Mouse (Mus musculus) cerebellum, adult 2 months (tissue): ENCODE results near the gene Fbxo22. TPM values are rescaled to one million over a fixed set of nuclear protein-coding genes. Genes with fewer than 3 reads are reported as not detected.
A peak's percentile ranks its signal among the peaks of the same experiment; 100 is the strongest.

Experiments used
- DNase-seq, 2 experiments: peaks; one replicate each; pipeline ENCODE4 v3.0.0; 2021
- H3K27ac ChIP-seq: fragments of 200-500 bp; 2 replicates; pipeline ENCODE4 v1.5.1; 2012; ENCODE audit warnings: low read length, control low read depth, inconsistent platforms; ENCODE audit not compliant: insufficient read depth
- H3K27me3 ChIP-seq: fragments of 200-500 bp; 2 replicates; pipeline ENCODE4 v1.6.1; 2012; ENCODE audit warnings: inconsistent platforms, mild to moderate bottlenecking, low read length, moderate library complexity; ENCODE audit not compliant: control insufficient read depth, insufficient read depth
- H3K4me1 ChIP-seq: fragments of 200-500 bp; 2 replicates; pipeline ENCODE4 v1.6.1; 2011; ENCODE audit warnings: low read length; ENCODE audit not compliant: control insufficient read depth, insufficient read depth
- H3K4me3 ChIP-seq: fragments of 200-500 bp; replicated peaks from 2 replicates; pipeline ENCODE3; 2011; ENCODE audit warnings: mild to moderate bottlenecking, low read depth, low read length, control low read depth; ENCODE audit not compliant: insufficient read depth
- CTCF ChIP-seq: fragments of 200-500 bp; IDR thresholded peaks from 2 replicates; pipeline ENCODE4 v1.5.1; 2011; ENCODE audit warnings: low read depth, mild to moderate bottlenecking, control low read depth, low read length, moderate library complexity, borderline replicate concordance; ENCODE audit not compliant: insufficient read depth
- POLR2A ChIP-seq: fragments of 200-500 bp; IDR thresholded peaks from 2 replicates; pipeline ENCODE4 v1.6.1; 2011; ENCODE audit warnings: low read length, control low read depth, borderline replicate concordance; ENCODE audit not compliant: insufficient read depth
- WGBS: fragments of 180-500 bp; shearing (Covaris S2); methylation state at CpG from one replicate; pipeline ENCODE4 v1.1.7; 2018; 5-methylcytosine and 5-hydroxymethylcytosine counted together
- polyA plus RNA-seq: library from polyadenylated mRNA; depleted of rRNA; stranded (reverse); fragments of >200 nt; gene quantifications from 2 replicates; pipeline ENCODE4 v1.2.3, GENCODE M21; 2012

The Fbxo22 gene
- polyA plus RNA-seq, 1 experiment: 45.3 TPM

DNA sequence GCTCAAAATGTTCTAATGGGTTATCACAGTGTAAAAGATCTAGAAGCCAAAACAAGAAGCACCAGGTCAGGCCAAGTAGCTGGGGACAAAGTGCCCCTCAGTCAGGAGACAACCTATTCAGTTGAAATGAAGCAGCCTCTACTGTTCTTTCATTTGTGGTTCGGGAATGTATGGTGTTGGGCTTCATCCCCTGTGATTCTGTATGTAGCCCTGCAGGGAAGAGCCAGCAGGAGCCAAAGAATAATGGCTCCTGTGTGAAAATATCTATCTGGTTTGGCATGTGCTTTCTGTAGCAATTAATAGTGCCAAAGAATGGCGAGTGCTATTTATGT lies 301 bp upstream of the Fbxo22 start:
- Histone ChIP-seq H3K4me3 (peak overlapping the region; percentile 75), H3K4me1 (peaks cover 6% of the 10 kb centered on the region), H3K27me3 (no peaks in the 10 kb centered on the region), H3K27ac (peak overlapping the region; percentile 70; the same call in 1 of the 2 replicates)
- DNase-seq: no peak
- no peak for TF ChIP-seq CTCF
- TF ChIP-seq POLR2A: no peak
- 0% methylated on average over 2 of the region's 2 CpGs for WGBS

DNA sequence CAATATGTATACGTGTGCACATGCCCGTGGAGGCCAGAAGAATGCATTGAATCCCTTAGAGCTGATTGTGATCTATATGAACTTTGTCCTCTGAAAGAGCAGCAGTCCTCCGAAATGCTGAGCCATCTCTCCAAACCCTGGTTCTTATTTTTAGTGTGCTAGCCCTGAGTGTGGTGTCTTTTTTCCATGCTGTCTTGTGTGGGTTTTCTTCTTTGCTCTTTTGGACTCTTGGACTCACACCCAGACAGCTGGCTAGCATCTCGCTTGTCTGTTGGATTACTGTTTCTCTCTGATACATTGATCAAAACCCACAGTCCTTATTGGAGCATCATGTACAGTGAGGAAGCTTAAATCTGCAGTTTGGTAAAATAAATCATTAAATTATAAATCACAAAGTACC lies 2.9 kb downstream of the Fbxo22 start:
- 51% methylated on average over 4 of the region's 4 CpGs for WGBS
- no peak overlapping the region for H3K27ac ChIP-seq
- TF ChIP-seq POLR2A: no peak
- TF ChIP-seq CTCF: no peak

DNA sequence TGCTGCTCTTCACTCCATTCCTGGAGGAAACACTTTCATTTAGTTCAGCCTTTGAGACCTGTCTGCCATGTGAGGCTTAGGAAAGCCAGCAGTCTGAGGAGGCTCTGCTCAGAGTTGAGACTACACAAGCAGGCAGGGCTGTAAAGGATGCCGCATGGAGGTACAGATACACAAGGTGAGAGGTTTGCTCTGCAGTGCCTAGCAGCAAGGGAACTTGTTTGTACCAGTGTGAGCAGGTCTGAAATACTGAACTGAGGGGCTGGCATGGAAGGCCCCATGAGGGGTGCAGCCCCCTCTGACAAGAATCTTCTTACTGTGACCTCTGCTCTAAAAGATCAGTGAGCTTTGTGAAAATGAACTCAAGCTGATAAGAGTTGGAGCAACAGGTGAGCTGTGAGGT lies 4.7 kb downstream of the Fbxo22 start:
- 96% methylated on average over 1 of the region's 1 CpGs for WGBS
- TF ChIP-seq POLR2A (no peak), CTCF (no peak)
- Histone ChIP-seq H3K27me3 (no peaks in the 10 kb centered on the region; the same call in 1 of the 2 replicates), H3K27ac (no peak overlapping the region), H3K4me3 (no peak overlapping the region), H3K4me1 (peaks cover 6% of the 10 kb centered on the region)
- no peak for DNase-seq

More for the DNA sequence above, 2.9 kb downstream of the Fbxo22 start:
- no peaks in the 10 kb centered on the region; the same call in 1 of the 2 replicates for H3K27me3 ChIP-seq
- no peak for DNase-seq
- H3K4me1 ChIP-seq: peaks cover 6% of the 10 kb centered on the region
- no peak overlapping the region for H3K4me3 ChIP-seq

DNA sequence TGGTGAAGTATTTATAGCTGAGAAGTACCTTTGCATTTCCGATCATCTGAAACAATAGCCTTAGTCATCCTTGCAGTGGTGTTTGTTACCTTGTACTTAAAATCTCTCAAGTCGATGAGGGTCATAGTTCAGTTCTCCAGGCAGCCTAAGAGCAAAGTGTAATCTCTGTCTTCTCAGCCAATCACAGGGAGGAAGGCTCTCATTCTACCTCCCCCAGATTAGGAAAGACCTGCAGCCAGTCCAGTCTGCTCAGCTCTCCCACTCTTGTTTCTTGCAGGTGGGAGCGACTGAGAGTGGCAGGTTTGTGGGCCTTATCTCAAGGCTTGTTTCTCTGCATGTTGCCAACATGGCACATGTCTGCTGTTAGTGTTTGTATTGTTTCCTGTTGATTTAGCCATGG lies 6.3 kb downstream of the Fbxo22 start:
- no peaks in the 10 kb centered on the region; the same call in 1 of the 2 replicates for H3K27me3 ChIP-seq
- H3K27ac ChIP-seq: no peak overlapping the region
- no peak overlapping the region for H3K4me3 ChIP-seq
- no peak for DNase-seq
- H3K4me1 ChIP-seq: peaks cover 6% of the 10 kb centered on the region
- TF ChIP-seq POLR2A (no peak), CTCF (no peak)
- 90% methylated on average over 3 of the region's 3 CpGs for WGBS

DNA sequence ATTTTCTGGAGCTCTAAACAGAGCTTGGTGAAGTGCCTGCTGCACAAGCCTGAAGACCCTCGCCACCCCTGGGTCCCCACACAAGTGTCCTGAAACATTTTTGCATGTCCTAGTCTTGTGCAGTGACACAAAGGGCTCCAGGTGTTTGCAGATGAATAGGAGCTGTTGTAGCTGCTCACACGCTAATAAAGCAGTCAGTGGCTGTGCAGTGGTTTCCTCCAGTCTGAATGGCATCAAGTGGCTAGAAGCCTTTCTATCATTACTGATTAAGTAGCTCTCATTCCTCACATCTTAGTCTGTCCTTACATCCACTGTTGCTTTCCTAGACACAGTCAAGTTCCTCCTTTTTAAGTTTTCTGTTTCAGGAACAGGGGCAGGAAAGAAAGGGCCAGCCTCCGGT lies 6.9 kb downstream of the Fbxo22 start:
- Histone ChIP-seq H3K4me3 (no peak overlapping the region), H3K4me1 (peaks cover 6% of the 10 kb centered on the region), H3K27ac (no peak overlapping the region), H3K27me3 (no peaks in the 10 kb centered on the region; the same call in 1 of the 2 replicates)
- WGBS: 85% methylated on average over 3 of the region's 3 CpGs
- no peak for DNase-seq
- TF ChIP-seq CTCF (no peak), POLR2A (no peak)

DNA sequence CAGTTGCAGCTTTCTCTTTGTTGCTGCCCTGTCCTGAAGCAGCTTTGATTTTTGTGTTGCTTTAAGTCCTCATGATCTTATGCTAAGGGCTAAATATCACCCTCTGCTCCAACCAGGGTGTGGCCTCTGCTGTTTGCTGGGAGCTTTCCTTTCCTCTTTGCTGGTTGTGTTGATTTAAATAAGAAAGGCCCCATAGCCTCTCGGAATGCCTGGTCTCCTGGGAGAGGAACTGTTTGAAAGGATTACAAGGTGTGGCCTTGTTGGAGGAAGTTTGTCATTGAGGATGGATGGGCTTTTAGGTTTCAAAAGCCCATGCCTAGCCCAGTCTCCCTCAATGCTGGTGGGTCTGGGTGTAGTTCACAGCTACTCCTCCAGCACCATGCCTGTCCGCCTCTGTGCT lies 7.4 kb downstream of the Fbxo22 start:
- 73% methylated on average over 2 of the region's 2 CpGs for WGBS

DNA sequence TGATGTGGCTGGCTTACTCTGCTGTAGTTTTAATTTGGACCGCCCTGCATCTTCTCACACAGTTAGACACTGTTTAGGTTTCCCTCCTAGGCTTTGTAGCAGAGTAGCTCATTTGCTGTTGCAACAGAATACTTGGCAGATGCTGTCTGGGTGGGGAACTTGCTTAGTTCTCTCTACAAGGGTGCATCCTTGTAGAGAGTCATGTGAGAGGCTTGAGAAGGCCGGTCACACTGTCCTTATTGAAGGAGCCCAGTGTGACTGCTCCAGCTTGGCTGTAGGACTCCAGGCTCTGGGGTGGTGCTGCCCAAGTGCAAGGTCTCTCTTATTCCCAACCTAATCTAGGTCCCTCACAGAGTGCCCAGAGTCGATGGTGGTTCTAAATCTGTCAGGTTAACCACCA lies 8.7 kb downstream of the Fbxo22 start:
- Histone ChIP-seq H3K27me3 (no peaks in the 10 kb centered on the region; the same call in 1 of the 2 replicates), H3K4me1 (no peaks in the 10 kb centered on the region), H3K27ac (no peak overlapping the region), H3K4me3 (no peak overlapping the region)
- 91% methylated on average over 3 of the region's 3 CpGs for WGBS
- no peak for DNase-seq
- TF ChIP-seq POLR2A (no peak), CTCF (no peak)

More for the DNA sequence above, 7.4 kb downstream of the Fbxo22 start:
- DNase-seq: no peak
- H3K4me1 ChIP-seq: peaks cover 4% of the 10 kb centered on the region
- no peak overlapping the region for H3K27ac ChIP-seq
- no peak overlapping the region for H3K4me3 ChIP-seq
- H3K27me3 ChIP-seq: no peaks in the 10 kb centered on the region; the same call in 1 of the 2 replicates
- TF ChIP-seq POLR2A (no peak), CTCF (no peak)

DNA sequence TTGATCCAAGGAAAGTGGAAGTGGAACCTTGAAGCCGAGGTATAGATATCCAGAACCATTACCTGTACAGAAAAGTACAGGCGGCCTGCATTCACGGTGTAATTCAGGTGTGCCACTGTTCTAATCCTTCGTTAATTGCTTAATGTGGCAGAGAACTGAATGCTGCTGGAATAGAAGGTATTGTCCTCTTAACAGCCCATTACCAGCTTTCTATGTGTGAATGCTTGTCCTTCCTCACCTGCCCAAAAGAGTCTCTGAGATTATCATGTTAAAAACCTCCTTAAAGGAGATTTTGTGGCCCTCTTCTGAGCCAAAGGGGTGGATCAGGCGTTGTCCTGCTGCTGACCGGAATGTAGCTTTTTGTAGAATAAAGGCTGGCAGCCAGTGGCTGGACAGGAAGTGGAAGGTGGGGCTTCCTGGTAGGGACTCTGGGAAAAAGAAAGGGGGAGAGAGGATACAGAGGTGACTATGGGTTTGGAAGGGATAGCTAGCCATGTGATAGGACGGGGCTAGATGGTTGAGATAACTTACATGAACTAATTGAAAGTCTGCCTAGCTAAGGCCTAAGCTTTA lies 16.5 kb downstream of the Fbxo22 start:
- H3K27ac ChIP-seq: peak overlapping the region; percentile 21; the same call in 1 of the 2 replicates
- DNase-seq: no peak
- no peak overlapping the region for H3K4me3 ChIP-seq
- H3K4me1 ChIP-seq: no peaks in the 10 kb centered on the region
- TF ChIP-seq CTCF: no peak
- TF ChIP-seq POLR2A: no peak
- WGBS: 88% methylated on average over 7 of the region's 7 CpGs
- H3K27me3 ChIP-seq: no peaks in the 10 kb centered on the region
